Mouse (Mus musculus): Measurements from ENCODE around the gene AC161166.1. TPM values are rescaled to one million over a fixed set of nuclear protein-coding genes. Genes with fewer than 3 reads are reported as not detected.
"Not testable (repeated sequence)": the region's sequence is repeated elsewhere in the genome, so short reads cannot be mapped to it uniquely, and the experiment has no call there.

Gene AC161166.1
- polyA plus RNA-seq, 2 experiments: not detected

DNA sequence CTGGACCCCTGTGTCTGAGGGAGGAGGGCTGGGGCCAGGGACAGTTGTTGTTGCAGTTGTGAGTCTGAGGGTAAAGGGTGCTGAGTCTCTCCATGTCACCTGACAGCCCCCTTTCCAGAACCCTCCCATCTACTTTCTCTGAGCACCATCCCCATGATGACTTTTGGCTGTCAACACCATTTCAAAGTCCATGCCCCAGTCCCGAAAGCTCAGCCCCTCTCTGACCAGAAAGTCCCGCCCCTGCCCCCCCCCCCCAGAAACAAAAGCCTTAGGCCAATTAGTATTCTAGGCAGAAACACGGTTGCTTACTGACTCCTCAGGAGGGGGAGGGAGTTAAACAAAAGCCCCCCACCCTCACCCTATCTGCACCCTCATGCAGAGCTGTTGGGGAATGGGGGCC, 24.9 kb downstream of the AC161166.1 start:
- Histone ChIP-seq H3K9ac (replicated peaks) (no peak overlapping the region), H3K9me3 (ENCODE audit: control insufficient read depth, low read length) (no peaks in the 10 kb centered on the region), H3K4me2 (ENCODE audit: low read depth) (no peak overlapping the region), H3K4me1 (replicated peaks; ENCODE audit: control insufficient read depth in 2 of 2, insufficient read depth in 2 of 2, low read length in 1 of 2) (no peaks in the 10 kb centered on the region), H3K4me3 (ENCODE audit: insufficient read depth in 1 of 2, low read depth in 2 of 2, low read length in 2 of 2) (no peak overlapping the region), H3K27me3 (ENCODE audit: control insufficient read depth, insufficient read depth, low read length) (peaks cover 17% of the 10 kb centered on the region), H3K36me3 (replicated peaks; ENCODE audit: control insufficient read depth, insufficient read depth, low read depth) (no peaks in the 10 kb centered on the region), H3K27ac (no peak overlapping the region)
- TF ChIP-seq CTCF (IDR thresholded peaks at IDR 0.05; ENCODE audit: low read depth) (no peak), EP300 (IDR thresholded peaks at IDR 0.05; ENCODE audit: low read depth) (no peak)
- whole genome bisulfite sequencing (ENCODE audit: insufficient replicate concordance): 31% methylated on average over 3 of the region's 3 CpGs
- DNase-seq (ENCODE audit: low read depth in 3 of 3, low spot score in 3 of 3) (no peak), ATAC-seq (ENCODE audit: insufficient read depth) (no peak)

DNA sequence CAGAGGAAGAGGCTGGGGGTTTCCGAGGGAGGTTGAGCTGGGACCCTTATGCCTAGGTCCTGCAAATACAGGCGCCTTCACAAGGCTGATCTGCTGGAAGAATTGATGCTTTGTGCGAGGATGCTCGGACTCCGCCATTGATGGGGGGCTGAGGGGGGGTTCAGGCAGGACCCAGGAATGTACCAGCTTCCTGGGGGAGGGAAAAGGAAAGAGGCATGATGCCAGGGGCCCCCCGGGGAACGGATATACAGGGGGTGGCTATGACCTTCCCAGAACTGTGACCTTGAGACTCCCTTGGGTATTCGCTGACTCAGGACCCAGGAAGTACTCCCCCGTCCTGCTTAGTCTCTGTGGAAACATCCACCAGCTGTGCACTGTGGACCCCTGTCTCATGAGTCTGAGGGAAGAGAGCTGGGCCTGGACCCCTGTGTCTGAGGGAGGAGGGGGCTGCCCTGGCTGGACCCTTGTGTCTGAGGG, 25.6 kb downstream of the AC161166.1 start:
- no peak for ATAC-seq (ENCODE audit: insufficient read depth)

DNA sequence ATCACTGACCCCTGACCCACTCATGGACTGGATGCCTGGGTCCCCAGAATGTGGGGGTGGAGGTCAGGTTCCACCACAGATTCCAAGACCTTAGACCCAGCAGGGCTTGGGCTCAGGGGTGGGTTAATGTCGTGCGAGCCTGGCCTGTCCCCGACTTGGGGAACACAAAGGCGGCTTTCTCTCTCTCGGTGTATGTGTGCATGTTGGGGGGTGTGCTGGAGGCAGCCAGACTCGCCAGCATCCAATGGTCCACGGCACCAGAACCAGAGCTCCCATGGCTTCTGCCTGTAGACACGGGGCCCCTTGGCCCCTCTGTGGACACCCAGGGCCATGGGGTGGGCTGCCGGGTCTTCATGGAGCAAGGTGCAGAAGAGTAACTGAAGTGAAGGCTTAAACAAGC, 26.8 kb downstream of the AC161166.1 start:
- peaks cover 0 to 2% of the 10 kb centered on the region in 2 experiments; a peak in 1 of 4 replicates for H3K4me1 ChIP-seq (replicated peaks; ENCODE audit: control insufficient read depth in 2 of 2, insufficient read depth in 2 of 2, low read length in 1 of 2)
- DNase-seq (ENCODE audit: low read depth in 3 of 3, low spot score in 3 of 3): no peak
- TF ChIP-seq EP300 (IDR thresholded peaks at IDR 0.05; ENCODE audit: low read depth) (no peak), CTCF (IDR thresholded peaks at IDR 0.05; ENCODE audit: low read depth) (no peak)
- no peak for ATAC-seq (ENCODE audit: insufficient read depth)
- H3K27ac ChIP-seq: no peak overlapping the region
- no peaks in the 10 kb centered on the region for H3K36me3 ChIP-seq (replicated peaks; ENCODE audit: control insufficient read depth, insufficient read depth, low read depth)
- H3K4me3 ChIP-seq (ENCODE audit: insufficient read depth in 1 of 2, low read depth in 2 of 2, low read length in 2 of 2): no peak overlapping the region
- no peak overlapping the region for H3K9ac ChIP-seq (replicated peaks)
- H3K9me3 ChIP-seq (ENCODE audit: control insufficient read depth, low read length): no peaks in the 10 kb centered on the region
- no peak overlapping the region for H3K4me2 ChIP-seq (ENCODE audit: low read depth)
- 63% methylated on average over 9 of the region's 9 CpGs for WGBS (ENCODE audit: insufficient replicate concordance)
- H3K27me3 ChIP-seq (ENCODE audit: control insufficient read depth, insufficient read depth, low read length): peaks cover 36% of the 10 kb centered on the region

More for the DNA sequence above, 25.6 kb downstream of the AC161166.1 start:
- no peaks in the 10 kb centered on the region for H3K4me1 ChIP-seq (replicated peaks; ENCODE audit: control insufficient read depth in 2 of 2, insufficient read depth in 2 of 2, low read length in 1 of 2)
- no peaks in the 10 kb centered on the region for H3K9me3 ChIP-seq (ENCODE audit: control insufficient read depth, low read length)
- H3K4me3 ChIP-seq (ENCODE audit: insufficient read depth in 1 of 2, low read depth in 2 of 2, low read length in 2 of 2): no peak overlapping the region
- WGBS (ENCODE audit: insufficient replicate concordance): 49% methylated on average over 9 of the region's 9 CpGs
- H3K36me3 ChIP-seq (replicated peaks; ENCODE audit: control insufficient read depth, insufficient read depth, low read depth): no peaks in the 10 kb centered on the region
- DNase-seq (ENCODE audit: low read depth in 3 of 3, low spot score in 3 of 3): no peak
- H3K27ac ChIP-seq: no peak overlapping the region
- H3K27me3 ChIP-seq (ENCODE audit: control insufficient read depth, insufficient read depth, low read length): peaks cover 24% of the 10 kb centered on the region
- TF ChIP-seq EP300 (IDR thresholded peaks at IDR 0.05; ENCODE audit: low read depth) (no peak), CTCF (IDR thresholded peaks at IDR 0.05; ENCODE audit: low read depth) (no peak)
- no peak overlapping the region for H3K4me2 ChIP-seq (ENCODE audit: low read depth)
- H3K9ac ChIP-seq (replicated peaks): no peak overlapping the region

DNA sequence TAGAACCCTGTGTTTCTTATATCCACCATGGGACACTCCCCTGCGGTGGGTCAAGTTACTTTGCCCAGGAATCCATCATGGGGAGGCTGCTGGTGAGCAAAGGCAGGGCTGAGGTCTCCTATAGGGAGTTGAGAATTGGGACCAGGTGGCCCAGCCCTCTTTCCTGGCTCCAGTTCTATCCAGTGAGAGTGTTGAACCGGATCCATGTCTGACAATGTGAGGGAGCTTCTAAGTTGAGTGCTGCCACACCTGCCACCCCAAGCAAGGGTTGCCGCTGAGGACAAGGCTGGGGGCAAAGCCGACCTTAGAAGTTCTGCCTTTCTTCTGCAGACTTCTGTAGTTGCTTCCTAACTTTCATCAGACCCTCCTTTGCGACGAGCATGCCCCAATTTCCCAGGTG, 29.0 kb downstream of the AC161166.1 start:
- H3K4me1 ChIP-seq (replicated peaks; ENCODE audit: control insufficient read depth in 2 of 2, insufficient read depth in 2 of 2, low read length in 1 of 2); H3K4me3 ChIP-seq (ENCODE audit: insufficient read depth in 1 of 2, low read depth in 2 of 2, low read length in 2 of 2); H3K9ac ChIP-seq (replicated peaks); DNase-seq (ENCODE audit: low read depth in 3 of 3, low spot score in 3 of 3); H3K9me3 ChIP-seq (ENCODE audit: control insufficient read depth, low read length); ATAC-seq (ENCODE audit: insufficient read depth); H3K4me2 ChIP-seq (ENCODE audit: low read depth); H3K36me3 ChIP-seq (replicated peaks; ENCODE audit: control insufficient read depth, insufficient read depth, low read depth); H3K27ac ChIP-seq: not testable (repeated sequence)
- H3K27me3 ChIP-seq (ENCODE audit: control insufficient read depth, insufficient read depth, low read length): peaks cover 38% of the 10 kb centered on the region
- WGBS (ENCODE audit: insufficient replicate concordance): 34% methylated on average over 6 of the region's 6 CpGs

DNA sequence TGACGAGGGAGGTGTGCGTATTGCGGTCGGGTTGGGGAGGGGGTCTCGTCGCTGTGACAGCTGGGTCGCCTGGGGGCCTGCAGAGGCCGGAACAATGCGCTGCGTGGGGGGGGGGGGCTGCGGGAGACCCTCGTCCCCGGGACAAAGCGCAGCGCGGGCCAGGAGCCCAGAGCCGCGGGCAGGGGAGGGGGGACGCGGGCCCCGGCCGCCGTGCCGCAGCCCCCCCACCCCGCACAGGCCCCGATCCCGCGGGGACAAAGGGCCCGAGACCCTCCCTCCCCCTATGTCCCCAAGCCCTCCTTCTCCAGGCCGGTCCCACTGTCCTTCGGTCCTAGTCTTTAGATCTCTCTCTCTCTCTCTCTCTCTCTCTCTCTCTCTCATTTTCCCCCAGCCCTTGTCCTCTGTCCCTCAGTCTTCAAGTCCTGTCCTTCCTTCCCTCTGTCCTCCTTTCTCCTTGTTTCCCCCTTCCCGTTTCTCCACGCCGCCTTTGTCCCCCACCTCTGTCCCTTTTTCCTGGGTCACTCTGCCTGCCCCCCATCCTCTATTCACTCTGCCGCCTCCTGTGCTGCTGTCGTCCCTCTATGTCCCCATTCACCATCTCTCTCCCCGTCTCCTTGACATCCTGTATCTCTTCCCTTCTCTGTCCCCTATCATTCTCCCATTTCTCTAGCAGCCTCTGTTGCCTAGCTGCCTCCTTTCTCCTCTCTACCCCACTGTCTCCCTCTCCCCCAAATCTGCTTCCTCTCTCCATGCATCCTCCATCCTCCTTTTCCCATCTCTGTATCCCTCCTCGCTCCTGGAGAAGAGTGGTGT, 29.8 kb downstream of the AC161166.1 start:
- Histone ChIP-seq H3K27me3 (ENCODE audit: control insufficient read depth, insufficient read depth, low read length) (peaks cover 38% of the 10 kb centered on the region), H3K9me3 (ENCODE audit: control insufficient read depth, low read length) (no peaks in the 10 kb centered on the region; the same call in 1 of the 2 replicates), H3K4me3 (ENCODE audit: insufficient read depth in 1 of 2, low read depth in 2 of 2, low read length in 2 of 2) (peak overlapping the region; percentile 18 to 54; a peak in 3 of 4 replicates), H3K36me3 (replicated peaks; ENCODE audit: control insufficient read depth, insufficient read depth, low read depth) (no peaks in the 10 kb centered on the region), H3K4me2 (ENCODE audit: low read depth) (peak overlapping the region; percentile 58), H3K9ac (replicated peaks) (no peak overlapping the region; the same call in 1 of the 2 replicates), H3K27ac (no peak overlapping the region), H3K4me1 (replicated peaks; ENCODE audit: control insufficient read depth in 2 of 2, insufficient read depth in 2 of 2, low read length in 1 of 2) (peaks cover 0 to 2% of the 10 kb centered on the region in 2 experiments; a peak in 1 of 4 replicates)
- TF ChIP-seq EP300 (IDR thresholded peaks at IDR 0.05; ENCODE audit: low read depth) (no peak), CTCF (IDR thresholded peaks at IDR 0.05; ENCODE audit: low read depth) (no peak)
- ATAC-seq (ENCODE audit: insufficient read depth): peak; percentile 14; the same call in 1 of the 2 replicates
- DNase-seq (ENCODE audit: low read depth in 3 of 3, low spot score in 3 of 3): no peak
- 4% methylated on average over 22 of the region's 38 CpGs for WGBS (ENCODE audit: insufficient replicate concordance)

Measured in liver, embryonic 14.5 days (tissue).